Mouse (Mus musculus) neural tube, embryonic 14.5 days (tissue): ENCODE measurements at regions not wholly inside any gene's neighbourhood (a gene's known extent, or its start where the extent isn't known, plus 50 kb on each side); places are given as distances from the start of the nearest gene placed in this dataset.

Experiments used
- ATAC-seq: fragments of 200-750 bp; cut with Nextera tagmentation; 2 replicates; pipeline ENCODE4 v1.8.0; 2017; ENCODE audit warnings: low read depth, mild to moderate bottlenecking, moderate TSS enrichment, moderate library complexity
- H3K27ac ChIP-seq: fragments of 300-500 bp; sonication (generic); 2 replicates; pipeline ENCODE4 v1.5.1; 2014; ENCODE audit warnings: low read depth, mild to moderate bottlenecking, control low read depth, low read length, moderate library complexity, mixed read lengths
- H3K27me3 ChIP-seq: fragments of 300-500 bp; sonication (generic); 2 replicates; pipeline ENCODE4 v1.6.1; 2014; ENCODE audit warnings: low read length; ENCODE audit not compliant: control insufficient read depth, insufficient read depth
- H3K36me3 ChIP-seq: fragments of 300-500 bp; sonication (generic); 2 replicates; pipeline ENCODE4 v1.6.1; 2014; ENCODE audit warnings: low read length, mixed read lengths; ENCODE audit not compliant: control insufficient read depth, insufficient read depth
- H3K4me1 ChIP-seq: fragments of 300-500 bp; sonication (generic); 2 replicates; pipeline ENCODE4 v1.6.1; 2014; ENCODE audit warnings: low read length; ENCODE audit not compliant: control insufficient read depth, insufficient read depth
- H3K4me2 ChIP-seq: fragments of 300-500 bp; sonication (generic); 2 replicates; pipeline ENCODE4 v1.6.1; 2014; ENCODE audit warnings: mild to moderate bottlenecking, low read depth, low read length, control low read depth
- H3K4me3 ChIP-seq: fragments of 300-500 bp; sonication (generic); 2 replicates; pipeline ENCODE4 v1.5.1; 2014; ENCODE audit warnings: low read depth, low read length, control low read depth, mixed read lengths
- H3K9ac ChIP-seq: fragments of 300-500 bp; sonication (generic); replicated peaks from 2 replicates; pipeline ENCODE4 v1.6.1; 2014; ENCODE audit warnings: low read depth, mild to moderate bottlenecking, control low read depth, low read length, mixed read lengths
- H3K9me3 ChIP-seq: fragments of 300-500 bp; sonication (generic); 2 replicates; pipeline ENCODE4 v1.6.1; 2016; ENCODE audit warnings: low read length; ENCODE audit not compliant: control insufficient read depth
- WGBS: fragments of 180-500 bp; shearing (Covaris S2); extraction: QIAGEN DNeasy Blood & Tissue Kit; methylation state at CpG from one replicate; pipeline ENCODE4 v1.1.7; 2014; 5-methylcytosine and 5-hydroxymethylcytosine counted together

GRCm38 (mm10) chr10:122535137-122535536, 86.8 kb downstream of the Avpr1a start:
- no peak for ATAC-seq
- Histone ChIP-seq H3K27ac (no peak overlapping the region), H3K4me1 (no peaks in the 10 kb centered on the region), H3K9me3 (no peaks in the 10 kb centered on the region), H3K4me3 (no peak overlapping the region), H3K27me3 (no peaks in the 10 kb centered on the region), H3K36me3 (no peaks in the 10 kb centered on the region), H3K4me2 (no peak overlapping the region), H3K9ac (no peak overlapping the region)
- WGBS: 72% methylated on average over 5 of the region's 5 CpGs

- WGBS: 70% methylated on average over 7 of the region's 7 CpGs
- Histone ChIP-seq H3K36me3 (no peaks in the 10 kb centered on the region), H3K4me1 (no peaks in the 10 kb centered on the region)
Observed at GRCm38 (mm10) chr10:122539655-122540054, 91.4 kb downstream of the Avpr1a start.

GRCm38 (mm10) chr10:122542573-122542972, 94.3 kb downstream of the Avpr1a start:
- WGBS: 58% methylated on average over 9 of the region's 9 CpGs

More at GRCm38 (mm10) chr10:122539655-122540054, 91.4 kb downstream of the Avpr1a start:
- no peak for ATAC-seq
- no peak overlapping the region for H3K4me3 ChIP-seq
- no peaks in the 10 kb centered on the region for H3K27me3 ChIP-seq
- H3K9ac ChIP-seq: no peak overlapping the region
- H3K9me3 ChIP-seq: no peaks in the 10 kb centered on the region
- H3K27ac ChIP-seq: no peak overlapping the region
- no peak overlapping the region for H3K4me2 ChIP-seq

GRCm38 (mm10) chr10:122544096-122544720, 95.9 kb downstream of the Avpr1a start:
- Histone ChIP-seq H3K4me1 (no peaks in the 10 kb centered on the region), H3K27me3 (no peaks in the 10 kb centered on the region), H3K9ac (no peak overlapping the region), H3K4me2 (peak overlapping the region; percentile 5; the same call in 1 of the 2 replicates), H3K36me3 (no peaks in the 10 kb centered on the region), H3K4me3 (no peak overlapping the region), H3K9me3 (no peaks in the 10 kb centered on the region), H3K27ac (no peak overlapping the region)
- WGBS: 29% methylated on average over 16 of the region's 16 CpGs
- ATAC-seq: peak; percentile 51; the same call in 1 of the 2 replicates

More at GRCm38 (mm10) chr10:122542573-122542972, 94.3 kb downstream of the Avpr1a start:
- Histone ChIP-seq H3K4me3 (no peak overlapping the region), H3K27ac (no peak overlapping the region), H3K4me2 (no peak overlapping the region), H3K4me1 (no peaks in the 10 kb centered on the region), H3K9me3 (no peaks in the 10 kb centered on the region), H3K9ac (no peak overlapping the region), H3K36me3 (no peaks in the 10 kb centered on the region), H3K27me3 (no peaks in the 10 kb centered on the region)
- ATAC-seq: no peak

GRCm38 (mm10) chr10:122545029-122545428, 96.7 kb downstream of the Avpr1a start:
- H3K4me3 ChIP-seq: no peak overlapping the region
- no peak overlapping the region for H3K9ac ChIP-seq
- no peak overlapping the region for H3K4me2 ChIP-seq
- ATAC-seq: no peak
- H3K9me3 ChIP-seq: no peaks in the 10 kb centered on the region
- H3K4me1 ChIP-seq: no peaks in the 10 kb centered on the region
- 94% methylated on average over 6 of the region's 6 CpGs for WGBS
- no peaks in the 10 kb centered on the region for H3K36me3 ChIP-seq
- H3K27me3 ChIP-seq: no peaks in the 10 kb centered on the region
- H3K27ac ChIP-seq: no peak overlapping the region

- Histone ChIP-seq H3K4me3 (no peak overlapping the region), H3K9ac (no peak overlapping the region), H3K4me2 (no peak overlapping the region), H3K4me1 (no peaks in the 10 kb centered on the region), H3K9me3 (no peaks in the 10 kb centered on the region), H3K36me3 (no peaks in the 10 kb centered on the region), H3K27me3 (no peaks in the 10 kb centered on the region), H3K27ac (no peak overlapping the region)
- ATAC-seq: no peak
- 83% methylated on average over 5 of the region's 5 CpGs for WGBS
Observed at GRCm38 (mm10) chr10:122551586-122551985, 103.3 kb downstream of the Avpr1a start.

GRCm38 (mm10) chr10:122553124-122553822, 105.0 kb downstream of the Avpr1a start:
- Histone ChIP-seq H3K9me3 (no peaks in the 10 kb centered on the region), H3K27me3 (no peaks in the 10 kb centered on the region), H3K36me3 (no peaks in the 10 kb centered on the region), H3K4me3 (no peak overlapping the region), H3K9ac (no peak overlapping the region), H3K4me1 (no peaks in the 10 kb centered on the region), H3K4me2 (no peak overlapping the region), H3K27ac (no peak overlapping the region)
- peak; percentile 66 for ATAC-seq
- WGBS: 53% methylated on average over 2 of the region's 2 CpGs

GRCm38 (mm10) chr10:122553851-122554250, 105.6 kb downstream of the Avpr1a start:
- no peak overlapping the region for H3K4me3 ChIP-seq
- 78% methylated on average over 2 of the region's 2 CpGs for WGBS
- H3K36me3 ChIP-seq: no peaks in the 10 kb centered on the region
- H3K4me1 ChIP-seq: no peaks in the 10 kb centered on the region
- H3K9ac ChIP-seq: no peak overlapping the region
- no peak for ATAC-seq
- no peaks in the 10 kb centered on the region for H3K9me3 ChIP-seq
- H3K27ac ChIP-seq: no peak overlapping the region
- H3K27me3 ChIP-seq: no peaks in the 10 kb centered on the region
- H3K4me2 ChIP-seq: no peak overlapping the region

GRCm38 (mm10) chr10:122558660-122559059, 110.4 kb downstream of the Avpr1a start:
- no peaks in the 10 kb centered on the region for H3K36me3 ChIP-seq
- ATAC-seq: no peak
- H3K4me1 ChIP-seq: no peaks in the 10 kb centered on the region
- no peaks in the 10 kb centered on the region for H3K27me3 ChIP-seq
- 91% methylated on average over 1 of the region's 1 CpGs for WGBS
- H3K4me2 ChIP-seq: no peak overlapping the region
- no peaks in the 10 kb centered on the region for H3K9me3 ChIP-seq
- no peak overlapping the region for H3K4me3 ChIP-seq
- no peak overlapping the region for H3K27ac ChIP-seq
- H3K9ac ChIP-seq: no peak overlapping the region
